Comparison of ENCODE assay signal across 8 mouse cellular contexts in the genomic region with DNA sequence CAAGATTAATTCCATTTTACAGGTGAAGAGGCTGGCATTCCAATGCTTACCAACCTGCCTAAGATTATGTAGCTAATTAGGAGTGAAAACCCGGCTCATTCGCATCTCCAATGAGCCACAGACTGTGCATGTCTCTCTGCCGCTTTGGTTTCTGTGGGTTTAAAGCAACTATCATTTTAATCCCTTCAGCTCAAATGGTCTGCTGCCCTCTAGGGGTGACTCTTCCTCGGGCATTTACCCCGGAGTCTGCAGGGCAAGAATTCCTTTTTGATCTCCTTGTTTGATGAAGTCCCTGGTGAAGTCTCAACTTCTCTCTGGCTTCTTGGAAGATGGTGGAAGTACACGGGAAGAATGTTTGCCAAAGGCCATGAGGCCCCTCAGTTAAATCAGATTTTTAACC.
DNase-seq lines count a peak whose midpoint lies in the region; ATAC-seq and TF ChIP-seq lines count a peak whose summit lies in the region.

No protein-coding gene starts in this region.

- WGBS in forebrain, postnatal 0 days = 12% methylated on average over 6 of the region's 6 CpGs

- ATAC-seq in forebrain, postnatal 0 days = no peak
- ATAC-seq in monocyte, adult 5-6 weeks (replicated peaks; ENCODE audit: insufficient number of reproducible peaks, low FRiP score, low TSS enrichment, poor library complexity, severe bottlenecking) = no peak

- no peaks in the 10 kb centered on the region for H3K9me3 ChIP-seq in forebrain, postnatal 0 days (ENCODE audit: low read length)

- no peaks in the 10 kb centered on the region for H3K4me1 ChIP-seq in forebrain, postnatal 0 days (ENCODE audit: insufficient read depth)

- peak; percentile 29 for DNase-seq in ovary, postnatal 10 days (ENCODE audit: low spot score)
- no peak for DNase-seq in ovary, adult 18-20 months (ENCODE audit: low spot score)
- DNase-seq in adrenal gland, postnatal 10 days = peak; percentile 83
- DNase-seq in forebrain, postnatal 0 days = peak; percentile 46
- DNase-seq in kidney, postnatal 4 days = peak; percentile 81 to 85
- DNase-seq in lung, adult 18-20 months = peak; percentile 63 to 68
- peak; percentile 55 for DNase-seq in right cerebral cortex, postnatal 25 days

- H3K4me2 ChIP-seq in forebrain, postnatal 0 days (ENCODE audit: low read depth) = no peak overlapping the region

- no peak overlapping the region for H3K27ac ChIP-seq in forebrain, postnatal 0 days (ENCODE audit: low read depth, low read length)

- no peak overlapping the region for H3K4me3 ChIP-seq in forebrain, postnatal 0 days (ENCODE audit: low read depth, low read length)

- no peaks in the 10 kb centered on the region for H3K36me3 ChIP-seq in forebrain, postnatal 0 days (ENCODE audit: insufficient read depth)

- no peak overlapping the region for H3K9ac ChIP-seq in forebrain, postnatal 0 days

- no peaks in the 10 kb centered on the region for H3K27me3 ChIP-seq in forebrain, postnatal 0 days (ENCODE audit: insufficient read depth, low read length)

- peak; percentile 65 for TF ChIP-seq CTCF in forebrain, postnatal 0 days (IDR thresholded peaks at IDR 0.05; ENCODE audit: low read depth)
